Mouse (Mus musculus): ENCODE measurements around the gene Nrn1l.

DNA sequence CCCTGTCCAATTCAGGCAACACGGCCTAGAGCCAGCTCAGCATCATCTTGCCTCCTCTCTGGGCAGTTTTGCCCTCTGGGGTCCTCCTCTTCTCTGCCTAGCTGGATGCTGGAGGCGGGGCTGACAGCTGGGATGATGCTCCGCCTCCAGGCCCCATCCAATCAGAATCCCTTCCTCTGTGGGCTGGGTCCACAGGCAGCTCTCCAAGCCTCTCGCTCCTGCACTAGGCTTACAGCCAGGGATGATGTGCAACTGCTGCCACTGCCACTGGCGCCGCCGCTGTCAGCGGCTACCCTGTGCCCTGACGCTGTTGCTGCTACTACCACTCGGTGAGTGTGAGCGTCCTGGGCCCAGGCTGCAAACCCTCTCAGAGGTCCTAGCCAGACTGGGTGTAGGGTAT is at the start of gene Nrn1l:
- TF ChIP-seq CTCF (IDR thresholded peaks at IDR 0.05; ENCODE audit: low read depth, low read length) (no peak), POLR2A (IDR thresholded peaks at IDR 0.05; ENCODE audit: insufficient read depth, low read length) (no peak)

Data from ES-Bruce4 (cell line).